Mouse (Mus musculus) liver, embryonic 14.5 days (tissue): ENCODE results near the gene Cd72.

Experiments
- CTCF ChIP-seq: IDR thresholded peaks from 2 replicates; pipeline ENCODE4 v1.5.1; 2016; ENCODE audit warnings: antibody characterized with exemption, low read depth, control low read depth
- EP300 ChIP-seq: IDR thresholded peaks from 2 replicates; pipeline ENCODE4 v1.6.1; 2016; ENCODE audit warnings: antibody characterized with exemption, low read depth

GRCm38 (mm10) chr4:43404697-43405096 is 49.7 kb downstream of the Cd72 start:
- TF ChIP-seq CTCF (no peak), EP300 (no peak)
